Mouse (Mus musculus) ovary, postnatal 10 days (tissue): ENCODE measurements around the gene Speg.

Source experiments
- DNase-seq: peaks from one replicate; pipeline ENCODE4 v3.0.0; 2022; ENCODE audit warnings: low spot score

Gene Speg

GRCm38 (mm10) chr1:75374950-75375936, at the start of gene Speg:
Speg (plus strand) TSS chr1:75375297.
- no peak for DNase-seq

GRCm38 (mm10) chr1:75327461-75327860, 47.6 kb upstream of the Speg start:
- DNase-seq, result no peak

GRCm38 (mm10) chr1:75331271-75331670, 43.8 kb upstream of the Speg start:
- DNase-seq, result no peak

GRCm38 (mm10) chr1:75336461-75336860, 38.6 kb upstream of the Speg start:
- DNase-seq, result no peak

GRCm38 (mm10) chr1:75337097-75337496, 38.0 kb upstream of the Speg start:
- DNase-seq, result no peak

- DNase-seq, result no peak
These were observed 36.9 kb upstream of the Speg start for GRCm38 (mm10) chr1:75338091-75338694.

GRCm38 (mm10) chr1:75339337-75339736, 35.8 kb upstream of the Speg start:
- no peak for DNase-seq

GRCm38 (mm10) chr1:75340519-75340918, 34.6 kb upstream of the Speg start:
- DNase-seq, result no peak

- no peak for DNase-seq
These were observed 32.2 kb upstream of the Speg start for GRCm38 (mm10) chr1:75342874-75343416.

GRCm38 (mm10) chr1:75344291-75345035, 30.6 kb upstream of the Speg start:
- no peak for DNase-seq

- no peak for DNase-seq
These were observed 29.8 kb upstream of the Speg start for GRCm38 (mm10) chr1:75345036-75345935.

- no peak for DNase-seq
These were observed 27.8 kb upstream of the Speg start for GRCm38 (mm10) chr1:75347279-75347678.

- no peak for DNase-seq
These were observed 25.8 kb upstream of the Speg start for GRCm38 (mm10) chr1:75349275-75349674.

GRCm38 (mm10) chr1:75357261-75357660, 17.8 kb upstream of the Speg start:
- no peak for DNase-seq

- DNase-seq, result no peak
These were observed 17.1 kb upstream of the Speg start for GRCm38 (mm10) chr1:75358009-75358408.

- no peak for DNase-seq
These were observed 15.8 kb upstream of the Speg start for GRCm38 (mm10) chr1:75359346-75359745.

- DNase-seq, result no peak
These were observed 14.7 kb upstream of the Speg start, which contains the start of gene Des for GRCm38 (mm10) chr1:75360112-75361031. Des (plus strand) TSS chr1:75360329.

- DNase-seq, result no peak
These were observed 14.0 kb upstream of the Speg start for GRCm38 (mm10) chr1:75361123-75361522.

GRCm38 (mm10) chr1:75361750-75362149, 13.3 kb upstream of the Speg start:
- DNase-seq, result no peak

- DNase-seq, result no peak
These were observed 11.2 kb upstream of the Speg start for GRCm38 (mm10) chr1:75363868-75364267.
